Mouse (Mus musculus): Measurements from ENCODE around the gene Nup210l.
A peak's percentile ranks its signal among the peaks of the same experiment; 100 is the strongest.

Gene Nup210l

GRCm38 (mm10) chr3:90161541-90161940 lies 57.6 kb downstream of the Nup210l start:
- DNase-seq (ENCODE audit: low spot score): no peak

GRCm38 (mm10) chr3:90179566-90179965 lies 75.6 kb downstream of the Nup210l start:
- no peak for DNase-seq (ENCODE audit: low spot score)

GRCm38 (mm10) chr3:90183581-90183980 lies 79.6 kb downstream of the Nup210l start:
- no peak for DNase-seq (ENCODE audit: low spot score)

DNA sequence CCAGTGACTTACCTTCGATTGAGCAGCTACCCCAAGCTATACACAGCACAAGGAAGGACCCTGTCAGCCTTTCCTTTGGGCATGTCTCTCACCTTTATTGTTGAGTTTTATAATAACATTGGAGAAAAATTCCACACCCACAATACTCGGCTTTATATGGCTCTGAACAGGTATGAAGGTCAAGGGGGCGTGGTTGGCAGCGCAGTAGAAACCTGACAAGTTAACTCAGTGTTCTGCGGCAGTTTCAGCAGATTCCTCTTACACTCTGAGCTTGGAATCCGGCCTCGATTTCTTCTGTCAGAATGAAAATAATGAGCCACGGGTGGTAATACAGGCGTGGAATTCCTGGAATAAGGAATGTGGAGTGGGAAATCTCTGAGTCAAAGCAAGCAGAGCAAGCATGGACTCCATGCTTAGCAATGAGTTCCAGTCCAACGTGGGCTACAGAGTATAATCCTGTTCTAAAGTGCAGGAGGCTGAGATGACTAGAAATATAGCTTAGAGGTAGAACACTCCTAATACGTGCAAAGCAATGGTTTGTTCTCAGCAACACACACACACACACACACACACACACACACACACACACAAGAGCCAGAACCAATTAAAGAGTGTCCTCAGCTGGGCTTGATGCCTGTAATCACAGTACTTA lies 87.1 kb downstream of the Nup210l start:
- no peak for DNase-seq (ENCODE audit: low spot score)

- no peak for DNase-seq (ENCODE audit: low spot score)
Measured at GRCm38 (mm10) chr3:90194759-90195158, 90.8 kb downstream of the Nup210l start.

GRCm38 (mm10) chr3:90195644-90196043 lies 91.7 kb downstream of the Nup210l start:
- no peak for DNase-seq (ENCODE audit: low spot score)

DNA sequence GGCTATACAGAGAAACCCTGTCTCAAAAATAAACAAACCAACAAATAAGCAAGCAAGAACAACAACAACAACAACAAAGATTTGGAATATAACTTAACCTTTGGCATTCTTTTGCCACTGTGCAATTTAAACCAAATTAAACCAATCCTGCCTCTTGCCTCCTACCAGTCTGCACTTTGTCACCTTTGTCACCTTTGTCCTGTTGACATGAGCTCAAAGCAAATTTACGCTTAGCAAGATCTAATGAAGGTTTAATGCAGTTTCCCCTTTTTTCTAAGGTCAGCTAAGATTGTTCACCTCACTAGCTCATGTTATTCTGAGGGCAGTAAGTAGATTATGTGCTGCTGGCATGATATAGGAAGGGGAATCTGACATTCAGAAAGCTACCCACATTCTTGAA lies 93.6 kb downstream of the Nup210l start:
- DNase-seq (ENCODE audit: low spot score): no peak

GRCm38 (mm10) chr3:90202884-90203283 lies 99.0 kb downstream of the Nup210l start:
- DNase-seq (ENCODE audit: low spot score): no peak

DNA sequence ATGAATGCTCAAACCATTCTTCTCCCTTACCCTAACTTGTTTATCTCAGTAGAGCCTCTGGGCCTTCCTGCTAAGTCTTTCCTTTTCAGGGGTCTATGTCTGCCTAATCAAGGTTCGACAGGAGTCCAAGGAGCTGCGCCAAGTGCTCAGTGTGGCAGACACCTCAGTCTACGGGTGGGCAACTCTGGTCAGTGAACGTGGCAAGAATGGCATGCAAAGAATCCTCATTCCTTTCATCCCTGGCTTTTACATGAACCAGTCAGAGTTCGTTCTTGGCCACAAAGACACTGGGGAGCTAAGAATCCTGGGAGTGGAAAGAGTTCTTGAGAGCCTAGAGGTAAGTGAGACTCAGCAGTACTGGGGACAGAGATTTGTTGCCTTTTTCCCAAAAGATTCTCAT lies 99.7 kb downstream of the Nup210l start:
- DNase-seq (ENCODE audit: low spot score): no peak

- no peak for DNase-seq (ENCODE audit: low spot score)
Measured at GRCm38 (mm10) chr3:90204582-90204981, 100.7 kb downstream of the Nup210l start.

DNA sequence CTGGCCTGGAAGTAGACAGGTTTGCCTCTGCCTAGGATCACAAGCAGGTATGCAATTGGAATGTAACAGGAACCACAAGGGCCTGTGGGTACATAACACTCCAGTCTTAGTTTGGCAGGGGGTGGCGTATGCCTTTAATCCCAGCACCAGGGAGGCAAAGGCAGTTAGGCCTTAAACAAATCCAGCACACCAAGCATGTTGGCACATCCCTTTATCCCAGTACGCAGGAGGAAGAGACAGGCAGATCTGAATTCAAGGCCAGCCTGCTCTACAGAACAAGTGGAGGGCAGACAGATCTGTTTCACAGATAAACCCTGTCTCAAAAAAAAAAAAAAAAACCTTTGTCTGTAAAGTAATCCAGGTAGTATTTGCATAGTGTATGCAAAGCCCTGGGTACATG lies 104.7 kb downstream of the Nup210l start:
- DNase-seq (ENCODE audit: low spot score): no peak

DNA sequence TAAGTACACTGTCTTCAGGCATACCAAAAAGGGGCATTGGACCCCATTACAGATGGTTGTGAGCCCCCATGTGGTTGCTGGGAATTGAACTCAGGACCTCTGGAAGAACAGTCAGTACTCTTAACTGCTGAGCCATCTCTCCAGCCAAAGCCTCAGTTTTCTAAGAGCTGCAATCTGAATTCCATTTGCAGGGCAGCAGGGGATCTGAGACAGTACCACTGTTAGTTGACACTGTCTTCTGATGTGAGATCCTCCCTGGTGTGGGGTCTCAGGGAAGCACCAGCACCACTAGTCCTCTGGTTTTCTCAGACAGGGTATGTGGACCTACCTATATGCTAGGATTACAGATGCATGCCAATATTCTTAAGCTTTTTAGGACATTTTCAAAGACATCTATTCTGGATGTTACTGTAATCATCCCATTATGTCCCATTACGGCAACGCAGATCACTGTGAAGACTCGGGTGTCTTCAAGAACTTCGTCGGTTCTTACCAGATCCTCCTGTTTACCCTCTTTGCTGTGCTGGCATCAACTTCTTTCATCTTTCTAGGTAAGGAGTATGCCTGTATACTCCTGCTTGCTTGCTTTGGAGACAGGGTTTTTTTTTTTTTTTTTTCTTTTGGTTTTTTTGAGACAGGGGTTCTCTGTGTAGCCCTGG lies 106.1 kb downstream of the Nup210l start:
- no peak for DNase-seq (ENCODE audit: low spot score)

- peak; percentile 56 for DNase-seq (ENCODE audit: low spot score)
Measured at GRCm38 (mm10) chr3:90211475-90212398, 107.8 kb downstream of the Nup210l start.

DNA sequence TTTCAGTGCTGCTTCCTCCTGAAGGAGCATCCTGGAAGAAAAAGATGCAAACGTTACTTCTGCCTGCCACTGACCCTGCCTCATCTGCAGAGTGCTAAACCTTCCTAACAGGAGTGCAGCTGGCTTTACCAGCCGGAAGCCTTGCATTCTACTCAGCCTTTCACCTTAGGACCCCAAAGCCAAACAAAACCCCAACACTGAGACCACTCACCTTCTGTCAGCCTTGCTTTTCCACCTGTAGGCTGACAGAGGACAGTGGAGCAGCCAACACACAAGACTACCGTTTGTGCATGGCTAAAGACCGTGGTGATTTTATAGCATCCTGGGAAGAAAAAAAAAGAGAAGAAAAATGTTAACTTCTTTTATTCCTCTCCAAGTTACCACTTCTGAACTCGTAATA lies 108.8 kb downstream of the Nup210l start:
- DNase-seq (ENCODE audit: low spot score): no peak

DNA sequence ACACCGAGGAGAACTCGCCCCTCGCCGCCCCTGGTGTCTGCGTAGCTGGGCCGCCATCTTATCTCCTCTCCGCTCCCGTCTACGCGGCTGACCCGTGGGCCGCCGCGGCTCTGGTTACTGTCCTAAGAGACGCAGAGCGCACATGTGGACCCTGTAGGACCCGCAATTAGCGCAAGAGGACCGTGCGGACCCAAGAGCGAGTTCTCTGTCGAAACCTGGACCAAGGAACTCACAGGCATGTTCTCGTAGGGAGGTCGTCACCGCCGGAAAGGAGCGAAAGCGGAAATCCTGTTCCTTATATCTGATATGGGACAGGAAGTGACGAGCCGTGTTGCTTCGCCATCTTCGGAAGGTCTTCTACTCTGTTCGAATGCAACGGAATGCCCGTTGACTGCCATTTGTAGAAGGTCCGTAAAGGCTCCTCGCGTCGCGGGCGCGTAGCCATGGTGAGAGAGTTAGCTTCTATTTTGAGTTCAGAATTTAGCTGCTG lies 109.5 kb downstream of the Nup210l start, which contains the start of the genes Rps27 and Rab13:
Gene Rps27 (minus strand): TSS at position 275 of the 490 bp plus-strand sequence.
Gene Rab13 (plus strand): TSS at position 319 of the 490 bp plus-strand sequence.
- peak; percentile 93 for DNase-seq (ENCODE audit: low spot score)

DNA sequence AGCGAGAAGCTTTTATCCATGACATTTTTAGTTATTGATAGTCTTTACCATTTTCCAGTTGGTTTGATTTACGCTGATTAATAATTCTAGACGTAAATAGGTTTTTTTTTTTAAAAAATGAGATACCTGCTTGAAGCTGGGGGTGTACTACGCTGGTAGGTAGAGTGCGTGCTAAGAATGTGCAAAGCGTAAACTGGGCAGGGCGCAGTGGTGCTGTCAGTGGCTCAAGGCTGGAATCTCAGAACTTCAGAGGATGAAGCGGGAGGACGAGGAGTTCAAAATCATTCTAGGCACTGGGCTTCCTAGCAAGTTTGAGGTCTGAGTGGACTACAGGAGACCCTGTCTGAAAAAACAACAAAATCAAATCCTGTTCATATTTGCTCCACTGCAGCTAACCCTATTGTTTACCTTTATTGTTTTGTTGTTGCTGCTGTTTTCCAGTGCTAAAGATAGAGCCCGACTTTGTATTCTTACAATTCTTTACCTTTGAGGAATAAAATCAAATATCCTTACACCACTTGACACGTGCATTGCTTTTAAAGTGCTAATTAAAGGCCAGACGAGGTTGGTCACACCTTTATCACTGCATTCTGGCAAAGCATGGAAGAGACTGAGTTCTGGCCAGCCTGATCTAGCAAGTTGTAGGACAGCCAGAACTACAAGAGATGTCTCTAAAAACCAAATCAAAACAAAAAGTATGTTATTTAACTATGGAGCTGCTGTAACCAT lies 110.2 kb downstream of the Nup210l start:
- no peak for DNase-seq (ENCODE audit: low spot score)

DNA sequence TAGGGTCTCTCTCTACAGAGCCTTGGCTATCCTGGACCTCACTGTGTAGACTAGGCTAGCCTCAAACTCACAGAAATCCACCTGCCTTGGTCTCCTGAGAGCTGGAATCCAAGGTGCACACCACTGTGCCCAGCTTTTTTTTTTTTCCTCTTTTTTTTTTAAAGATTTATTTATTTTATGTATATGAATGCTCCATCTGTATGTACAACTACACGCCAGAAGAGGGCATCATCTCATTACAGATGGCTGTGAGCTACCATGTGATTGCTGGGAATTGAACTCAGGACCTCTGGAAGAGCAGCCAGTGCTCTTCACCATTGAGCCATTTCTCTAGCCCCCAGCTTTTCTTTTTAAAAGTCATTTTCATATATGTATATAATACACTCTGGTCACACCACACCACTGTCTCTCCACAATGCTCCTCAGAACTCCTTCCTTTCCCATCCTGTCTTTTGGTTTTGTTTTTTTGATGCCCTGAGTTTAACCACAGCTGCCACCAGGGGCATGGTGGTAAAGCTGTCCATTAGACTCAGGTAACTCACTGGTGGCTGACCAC lies 112.0 kb downstream of the Nup210l start:
- DNase-seq (ENCODE audit: low spot score): no peak

DNA sequence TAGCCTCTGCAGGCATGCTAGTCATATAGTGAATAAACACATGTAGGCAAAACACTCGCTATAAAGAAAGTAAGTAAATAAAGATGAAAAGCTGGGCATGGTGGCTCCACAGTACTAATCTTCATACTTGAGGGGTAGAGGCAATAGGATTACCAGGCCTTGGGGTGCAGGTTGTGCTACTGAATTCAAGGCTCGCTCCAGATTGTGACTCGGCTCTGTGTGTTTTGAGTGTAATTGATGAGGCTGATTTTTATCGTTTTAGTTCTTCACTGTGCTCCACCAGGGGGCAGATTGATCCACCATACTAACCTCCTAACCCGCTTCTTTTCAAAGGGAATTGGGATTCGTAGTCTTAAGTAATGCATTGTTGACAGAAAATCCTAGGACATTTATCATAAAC lies 116.2 kb downstream of the Nup210l start:
- DNase-seq (ENCODE audit: low spot score): peak; percentile 53

DNA sequence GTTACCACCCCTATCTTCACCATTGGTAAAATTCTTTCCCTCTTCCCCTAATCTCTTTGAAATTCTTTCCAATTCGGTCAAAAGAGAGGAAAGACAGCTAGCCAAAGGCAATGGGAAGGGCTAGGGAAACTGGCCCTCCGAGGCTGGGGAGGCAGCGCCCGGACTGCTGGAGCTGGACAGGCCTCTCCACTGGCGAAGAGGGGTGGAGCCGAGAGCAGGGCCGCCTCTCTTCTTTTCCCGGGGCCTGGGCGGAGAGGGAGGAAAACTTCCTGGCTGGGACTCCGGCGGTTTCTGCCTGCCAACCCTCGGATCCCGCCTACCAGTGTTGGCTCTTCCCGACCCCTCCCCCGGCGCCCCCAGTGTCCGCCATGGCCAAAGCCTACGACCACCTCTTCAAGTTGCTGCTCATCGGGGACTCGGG lies 116.6 kb downstream of the Nup210l start:
- DNase-seq (ENCODE audit: low spot score): no peak

- no peak for DNase-seq (ENCODE audit: low spot score)
Measured at GRCm38 (mm10) chr3:90221123-90221522, 117.2 kb downstream of the Nup210l start.

DNA sequence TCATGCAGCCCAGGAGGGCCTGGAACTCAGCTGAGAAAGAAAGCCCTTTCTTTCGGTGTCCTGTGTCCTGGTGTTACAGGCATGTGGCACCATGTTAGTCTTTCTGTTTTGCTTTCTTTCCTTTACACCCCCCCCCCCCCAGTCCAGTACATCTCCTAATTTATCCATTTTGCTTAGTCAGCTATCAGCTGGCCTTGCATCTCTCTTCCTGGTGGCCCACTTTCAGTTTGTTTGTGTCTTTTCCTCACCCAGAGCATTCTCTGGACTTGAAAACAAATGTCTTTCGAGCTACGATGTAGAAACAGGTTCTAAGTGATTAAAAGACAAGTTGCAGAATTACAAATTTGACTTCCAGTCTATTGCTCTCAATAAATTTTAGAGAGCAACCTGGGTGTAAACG lies 118.5 kb downstream of the Nup210l start:
- no peak for DNase-seq (ENCODE audit: low spot score)

Measured in T-cell, adult 2 months (primary cell).